Mouse (Mus musculus): ENCODE results near the gene Srsf10. TPM values are rescaled to one million over a fixed set of nuclear protein-coding genes. Genes with fewer than 3 reads are reported as not detected.

Srsf10 gene
- polyA plus RNA-seq, 1 experiment from 2014 or later: 264 TPM

GRCm38 (mm10) chr4:135919280-135919639, 63.7 kb downstream of the Srsf10 start:
- no peaks in the 10 kb centered on the region for H3K27me3 ChIP-seq (ENCODE audit: control insufficient read depth, insufficient read depth, low read depth, low read length)
- H3K36me3 ChIP-seq (ENCODE audit: control insufficient read depth, insufficient read depth, low read length): no peaks in the 10 kb centered on the region
- peaks cover 7% of the 10 kb centered on the region for H3K4me1 ChIP-seq (replicated peaks; ENCODE audit: control insufficient read depth, insufficient read depth, low read length)
- no peak overlapping the region for H3K4me3 ChIP-seq (ENCODE audit: low read length)
- H3K27ac ChIP-seq (ENCODE audit: low read length): no peak overlapping the region
- WGBS: 77% methylated on average over 3 of the region's 3 CpGs
- no peaks in the 10 kb centered on the region for H3K9me3 ChIP-seq (ENCODE audit: control insufficient read depth, low read length)
- H3K9ac ChIP-seq (ENCODE audit: low read length): no peak overlapping the region
- ATAC-seq (ENCODE audit: low read depth): no peak
- H3K4me2 ChIP-seq (ENCODE audit: low read depth, low read length): no peak overlapping the region

Other genes with a start within 250 kb of the Srsf10 start
- gene Ifnlr1, start 169.5 kb upstream of the Srsf10 start, polyA plus RNA-seq (2015; fragmentation: Nextera tagmentation; extraction: Ambion mirVana): 2.1 and 2.3 TPM in 2 replicates
- gene Il22ra1, start 127.6 kb upstream of the Srsf10 start, polyA plus RNA-seq (2015; fragmentation: Nextera tagmentation; extraction: Ambion mirVana): 0.13 TPM in 1 of 2 replicates, not detected in the other
- 1.0 and 1.2 TPM in 2 replicates for gene Myom3, start 96.0 kb upstream of the Srsf10 start, polyA plus RNA-seq (2015; fragmentation: Nextera tagmentation; extraction: Ambion mirVana)
- 217 and 224 TPM in 2 replicates for gene Pnrc2, start 18.1 kb downstream of the Srsf10 start, polyA plus RNA-seq (2015; fragmentation: Nextera tagmentation; extraction: Ambion mirVana)
- 1.3 TPM in 2 replicates for gene Cnr2, start 39.6 kb downstream of the Srsf10 start, polyA plus RNA-seq (2015; fragmentation: Nextera tagmentation; extraction: Ambion mirVana)
- gene Fuca1, start 65.0 kb downstream of the Srsf10 start, polyA plus RNA-seq (2015; fragmentation: Nextera tagmentation; extraction: Ambion mirVana): 76.4 and 94.8 TPM in 2 replicates
- 73.0 and 76.9 TPM in 2 replicates for gene Hmgcl, start 90.7 kb downstream of the Srsf10 start, polyA plus RNA-seq (2015; fragmentation: Nextera tagmentation; extraction: Ambion mirVana)
- 41.7 and 48.4 TPM in 2 replicates for gene Gale, start 108.0 kb downstream of the Srsf10 start, polyA plus RNA-seq (2015; fragmentation: Nextera tagmentation; extraction: Ambion mirVana)
- gene Lypla2, start 116.9 kb downstream of the Srsf10 start, polyA plus RNA-seq (2015; fragmentation: Nextera tagmentation; extraction: Ambion mirVana): 110 and 113 TPM in 2 replicates
- 49.1 and 49.3 TPM in 2 replicates for gene Pithd1, start 131.5 kb downstream of the Srsf10 start, polyA plus RNA-seq (2015; fragmentation: Nextera tagmentation; extraction: Ambion mirVana)
- 40.8 and 41.0 TPM in 2 replicates for gene Eloa, start 166.0 kb downstream of the Srsf10 start, polyA plus RNA-seq (2015; fragmentation: Nextera tagmentation; extraction: Ambion mirVana)
- gene Rpl11, start 197.7 kb downstream of the Srsf10 start, polyA plus RNA-seq (2015; fragmentation: Nextera tagmentation; extraction: Ambion mirVana): 458 and 506 TPM in 2 replicates